Mouse (Mus musculus): ENCODE results near the gene Tsga10ip.

DNA sequence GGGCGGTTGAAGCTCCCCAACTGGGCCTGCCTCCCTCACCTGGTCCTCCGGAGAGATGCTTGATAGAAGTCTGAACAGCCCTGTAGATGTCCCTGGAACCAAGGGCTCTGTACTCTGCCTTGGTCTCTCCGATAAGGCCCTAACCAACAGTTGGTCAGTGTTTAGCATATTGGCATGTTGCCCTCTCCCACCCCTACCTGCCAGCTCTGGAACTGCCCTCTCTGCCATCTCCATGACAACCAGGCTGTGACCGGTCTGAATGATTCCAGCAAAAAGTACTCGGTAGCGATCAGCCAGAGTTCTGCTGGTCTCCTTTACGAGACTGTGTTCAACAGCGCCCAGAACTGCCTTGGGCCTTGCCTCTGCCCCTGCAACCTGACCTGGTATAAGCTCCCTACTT lies at the start of gene Tsga10ip:
- TF ChIP-seq CTCF (IDR thresholded peaks at IDR 0.05; ENCODE audit: borderline replicate concordance, extremely low read depth, insufficient read depth, insufficient read length): no peak
- no peak for TF ChIP-seq POLR2A (IDR thresholded peaks at IDR 0.05; ENCODE audit: borderline replicate concordance, extremely low read depth, insufficient read depth, insufficient read length, poor library complexity, severe bottlenecking)

All from brain, embryonic 14.5 days (tissue).